Mouse (Mus musculus) CH12.LX (cell line): Measurements from ENCODE around the gene Son. TPM values are rescaled to one million over a fixed set of nuclear protein-coding genes. Genes with fewer than 3 reads are reported as not detected.

Experiments
- DNase-seq: peaks from one replicate; pipeline ENCODE4 v3.0.0-alpha.2; 2013; ENCODE audit errors: extremely low read depth
- H3K27ac ChIP-seq: 2 replicates; pipeline ENCODE4 v1.5.1; 2012; ENCODE audit warnings: low read depth, mild to moderate bottlenecking, control low read depth, moderate library complexity; ENCODE audit not compliant: insufficient read depth
- H3K27me3 ChIP-seq: replicated peaks from 2 replicates; pipeline ENCODE3; 2012; ENCODE audit warnings: inconsistent platforms
- H3K36me3 ChIP-seq, 2 experiments: replicated peaks in 1 of 2; 2 replicates each; pipeline versions ENCODE3 to v1.6.1; 2012; ENCODE audit warnings: inconsistent platforms in 1 of 2, low read length in 1 of 2, mild to moderate bottlenecking in 1 of 2, mixed read lengths in 1 of 2, moderate library complexity in 1 of 2; ENCODE audit not compliant: control insufficient read depth in 1 of 2, insufficient read depth in 1 of 2
- H3K4me1 ChIP-seq, 2 experiments: 2 replicates each; pipeline ENCODE4 v1.6.1; 2012; ENCODE audit warnings: inconsistent platforms in 1 of 2, moderate library complexity in 1 of 2; ENCODE audit not compliant: insufficient read depth in 2 of 2, control insufficient read depth in 1 of 2
- H3K4me2 ChIP-seq: 2 replicates; pipeline ENCODE4 v1.6.1; 2012; ENCODE audit warnings: low read depth, mild to moderate bottlenecking, control low read depth; ENCODE audit not compliant: poor library complexity, insufficient read depth, severe bottlenecking
- H3K4me3 ChIP-seq, 3 experiments: fragments of 150-350 bp in 1 of 3; sonication (generic) in 1 of 3; replicated peaks in 1 of 3; 2 replicates each; pipeline versions ENCODE3 to v1.5.1; 2011 to 2012; ENCODE audit warnings: low read depth in 2 of 3, low read length in 2 of 3, mild to moderate bottlenecking in 2 of 3, moderate library complexity in 2 of 3, control low read depth in 1 of 3, improper control_type of control experiment in 1 of 3, inconsistent platforms in 1 of 3, mixed read lengths in 1 of 3; ENCODE audit not compliant: poor library complexity in 1 of 3
- H3K79me2 ChIP-seq: replicated peaks from 2 replicates; pipeline ENCODE4 v1.6.1; 2012; ENCODE audit warnings: mild to moderate bottlenecking, moderate library complexity; ENCODE audit not compliant: control insufficient read depth, poor library complexity, insufficient read depth, severe bottlenecking; ENCODE audit errors: extremely low read depth
- H3K9ac ChIP-seq: 2 replicates; pipeline ENCODE4 v1.6.1; 2012; ENCODE audit warnings: low read depth, mild to moderate bottlenecking, control low read depth, moderate library complexity; ENCODE audit not compliant: insufficient read depth
- H3K9me3 ChIP-seq: replicated peaks from 2 replicates; pipeline ENCODE3; 2012; ENCODE audit warnings: low read length, inconsistent platforms, mixed read lengths
- BHLHE40 ChIP-seq: IDR thresholded peaks from 2 replicates; pipeline ENCODE4 v1.6.1; 2011; ENCODE audit warnings: mild to moderate bottlenecking, low read depth, low read length, improper control_type of control experiment
- CHD1 ChIP-seq: IDR thresholded peaks from 2 replicates; pipeline ENCODE4 v1.6.1; 2012; ENCODE audit warnings: low read depth, low read length, improper control_type of control experiment, inconsistent platforms
- CHD2 ChIP-seq: IDR thresholded peaks from 2 replicates; pipeline ENCODE4 v1.6.1; 2011; ENCODE audit warnings: low read length, improper control_type of control experiment
- ELF1 ChIP-seq: IDR thresholded peaks from 2 replicates; pipeline ENCODE4 v1.6.1; 2014; ENCODE audit warnings: low read depth, mild to moderate bottlenecking, inconsistent platforms, low read length, improper control_type of control experiment
- ETS1 ChIP-seq: conservative IDR thresholded peaks from 2 replicates; pipeline ENCODE4 v1.6.1; 2012; ENCODE audit warnings: low read depth, mild to moderate bottlenecking, inconsistent platforms, low read length, improper control_type of control experiment, moderate library complexity
- GABPA ChIP-seq: IDR thresholded peaks from 2 replicates; pipeline ENCODE4 v1.6.1; 2012; ENCODE audit warnings: low read depth, low read length, improper control_type of control experiment, inconsistent platforms; ENCODE audit not compliant: insufficient replicate concordance
- IRF4 ChIP-seq: IDR thresholded peaks from 2 replicates; pipeline ENCODE4 v1.6.1; 2014; ENCODE audit warnings: low read depth, mild to moderate bottlenecking, inconsistent platforms, low read length, improper control_type of control experiment
- JUND ChIP-seq: conservative IDR thresholded peaks from 2 replicates; pipeline ENCODE4 v1.6.1; 2011; ENCODE audit warnings: low read depth, low read length, improper control_type of control experiment
- KAT2A ChIP-seq: IDR thresholded peaks from 2 replicates; pipeline ENCODE4 v1.6.1; 2012; ENCODE audit warnings: low read length, improper control_type of control experiment, inconsistent platforms; ENCODE audit not compliant: insufficient replicate concordance
- MXI1 ChIP-seq: IDR thresholded peaks from 2 replicates; pipeline ENCODE4 v1.6.1; 2011; ENCODE audit warnings: mild to moderate bottlenecking, low read depth, low read length, improper control_type of control experiment
- MYC ChIP-seq: IDR thresholded peaks from 2 replicates; pipeline ENCODE4 v1.6.1; 2011; ENCODE audit warnings: low read depth, mild to moderate bottlenecking, improper control_type of control experiment, low read length
- NELFE ChIP-seq: IDR thresholded peaks from 2 replicates; pipeline ENCODE4 v1.6.1; 2011; ENCODE audit warnings: low read depth, low read length, improper control_type of control experiment
- NRF1 ChIP-seq: IDR thresholded peaks from 2 replicates; pipeline ENCODE4 v1.6.1; 2014; ENCODE audit warnings: low read depth, mild to moderate bottlenecking, inconsistent platforms, low read length, improper control_type of control experiment, moderate library complexity
- PAX5 ChIP-seq: IDR thresholded peaks from 2 replicates; pipeline ENCODE4 v1.6.1; 2012; ENCODE audit warnings: low read length, inconsistent platforms, mixed read lengths
- POLR2A ChIP-seq: IDR thresholded peaks from 2 replicates; pipeline ENCODE4 v1.6.1; 2011; ENCODE audit warnings: low read depth, mild to moderate bottlenecking, improper control_type of control experiment, low read length
- SIN3A ChIP-seq: IDR thresholded peaks from 2 replicates; pipeline ENCODE4 v1.6.1; 2012; ENCODE audit warnings: low read length, improper control_type of control experiment, inconsistent platforms
- TBP ChIP-seq: conservative IDR thresholded peaks from 2 replicates; pipeline ENCODE4 v1.6.1; 2011; ENCODE audit warnings: low read depth, low read length, improper control_type of control experiment
- TCF12 ChIP-seq: IDR thresholded peaks from 2 replicates; pipeline ENCODE4 v1.6.1; 2014; ENCODE audit warnings: low read depth, mild to moderate bottlenecking, inconsistent platforms, low read length, improper control_type of control experiment
- UBTF ChIP-seq: IDR thresholded peaks from 2 replicates; pipeline ENCODE4 v1.6.1; 2012; ENCODE audit warnings: low read depth, mild to moderate bottlenecking, inconsistent platforms, low read length, improper control_type of control experiment, moderate library complexity
- USF2 ChIP-seq: conservative IDR thresholded peaks from 2 replicates; pipeline ENCODE4 v1.6.1; 2011; ENCODE audit warnings: low read depth, low read length, improper control_type of control experiment
- ZKSCAN1 ChIP-seq: IDR thresholded peaks from 2 replicates; pipeline ENCODE4 v1.6.1; 2012; ENCODE audit warnings: low read depth, inconsistent platforms, low read length, improper control_type of control experiment, borderline replicate concordance
- ZMIZ1 ChIP-seq: IDR thresholded peaks from 2 replicates; pipeline ENCODE4 v1.6.1; 2012; ENCODE audit warnings: low read depth, mild to moderate bottlenecking, inconsistent platforms, low read length, improper control_type of control experiment
- ZNF384 ChIP-seq: IDR thresholded peaks from 2 replicates; pipeline ENCODE4 v1.6.1; 2012; ENCODE audit warnings: low read depth, low read length, improper control_type of control experiment, inconsistent platforms
- dilution Hi-C: fragments of 300-500 bp; cut with MboI; formaldehyde crosslinking; loops from 2 replicates; pipeline ENCODE4 v1.14.3; 2020; ENCODE audit warnings: low sequenced_read_pairs; ENCODE audit not compliant: extremely low pct_unique_long_range_greater_than_20kb, extremely low pct_ligation_motif_present
- in situ Hi-C: fragments of 300-500 bp; cut with MboI; formaldehyde crosslinking; loops from 3 replicates; pipeline ENCODE4 v1.14.3; 2019; ENCODE audit warnings: low sequenced_read_pairs, low pct_ligation_motif_present, low pct_unique_long_range_greater_than_20kb, mixed read lengths
- polyA plus RNA-seq: library from polyadenylated mRNA; unstranded; fragments of >175 nt; gene quantifications from 2 replicates; pipeline ENCODE4 v1.2.1, GENCODE M21; 2012; ENCODE audit warnings: low read depth; ENCODE audit not compliant: insufficient read length
- total RNA-seq, 2 experiments: library from RNA; depleted of rRNA; stranded (reverse); fragments of 300-350 nt in 1 of 2; fragments of >200 nt in 1 of 2; gene quantifications; 2 replicates each; pipeline ENCODE4 v1.2.3; 2012 to 2014

The Son gene
- total and polyA plus RNA-seq, 3 experiments, result 126 to 271 (median 206) TPM

DNA sequence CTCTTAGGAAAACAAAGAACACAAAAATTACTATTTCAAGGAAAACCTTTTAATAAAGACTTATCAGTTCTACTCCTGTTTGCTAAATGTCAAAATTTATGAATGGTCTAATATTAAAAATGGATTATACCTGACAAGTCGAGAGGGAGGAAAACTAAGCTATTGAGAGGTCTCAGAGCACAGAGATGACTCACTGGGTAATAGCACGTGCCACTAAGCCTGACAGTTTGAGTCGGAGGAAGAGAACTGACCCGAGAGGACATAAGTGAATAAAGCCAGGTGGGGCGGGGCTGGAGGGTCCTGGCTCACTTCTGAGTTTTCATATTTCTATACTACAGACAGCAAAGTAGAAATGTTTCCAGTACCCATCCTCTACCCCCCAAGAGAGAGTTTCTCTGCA lies 39.1 kb downstream of the Son start:
- dilution Hi-C loops, result no loop called here
- Histone ChIP-seq H3K27me3 (no peaks in the 10 kb centered on the region), H3K9me3 (no peaks in the 10 kb centered on the region), H3K36me3 (peaks cover 42 to 66% of the 10 kb centered on the region in 2 experiments), H3K4me1 (peaks cover 10 to 54% of the 10 kb centered on the region in 2 experiments), H3K27ac (no peak overlapping the region), H3K4me3 (no peak overlapping the region), H3K79me2 (peaks cover 33% of the 10 kb centered on the region), H3K4me2 (peak overlapping the region; percentile 75), H3K9ac (peak overlapping the region; percentile 84; the same call in 1 of the 2 replicates)
- TF ChIP-seq MYC (peak; percentile 81; the same call in 1 of the 2 replicates), CHD1 (no peak), ELF1 (no peak), BHLHE40 (peak; percentile 96), TBP (no peak), MXI1 (peak; percentile 84), USF2 (no peak), CHD2 (no peak), TCF12 (no peak), GABPA (no peak), SIN3A (peak; percentile 58), UBTF (no peak), ZKSCAN1 (no peak), JUND (0 out of 2 replicates have a peak, but pooled peaks have one; percentile 18), POLR2A (no peak), ZMIZ1 (no peak), IRF4 (no peak), ETS1 (0 out of 2 replicates have a peak, but pooled peaks have one; percentile 23), ZNF384 (no peak), PAX5 (no peak), NELFE (no peak), NRF1 (no peak), KAT2A (no peak)
- DNase-seq, result no peak
- in situ Hi-C loops, result no loop called here
